Mouse (Mus musculus) liver, postnatal 0 days (tissue): ENCODE measurements around the gene Ybx2. TPM values are rescaled to one million over a fixed set of nuclear protein-coding genes. Genes with fewer than 3 reads are reported as not detected.

ENCODE experiments used
- ATAC-seq: fragments of 200-750 bp; cut with Nextera tagmentation; 2 replicates; pipeline ENCODE4 v1.8.0; 2017; ENCODE audit warnings: mild to moderate bottlenecking, moderate library complexity
- DNase-seq: peaks from one replicate; pipeline ENCODE4 v3.0.0-alpha.2; 2016
- H3K27ac ChIP-seq: fragments of 300-500 bp; sonication (generic); 2 replicates; pipeline ENCODE4 v1.5.1; 2014; ENCODE audit warnings: antibody characterized with exemption, moderate library complexity, mild to moderate bottlenecking, low read depth
- H3K27me3 ChIP-seq: fragments of 300-500 bp; sonication (generic); 2 replicates; pipeline ENCODE4 v1.6.1; 2014; ENCODE audit warnings: low read length, control low read depth, mixed read lengths; ENCODE audit not compliant: insufficient read depth
- H3K36me3 ChIP-seq: fragments of 300-500 bp; sonication (generic); replicated peaks from 2 replicates; pipeline ENCODE4 v1.6.1; 2014; ENCODE audit warnings: mild to moderate bottlenecking, control low read depth, low read length, moderate library complexity, mixed read lengths; ENCODE audit not compliant: insufficient read depth
- H3K4me1 ChIP-seq: fragments of 300-500 bp; sonication (generic); 2 replicates; pipeline ENCODE4 v1.6.1; 2014; ENCODE audit warnings: antibody characterized with exemption, mild to moderate bottlenecking, control low read depth; ENCODE audit not compliant: insufficient read depth
- H3K4me2 ChIP-seq: fragments of 300-500 bp; sonication (generic); 2 replicates; pipeline ENCODE4 v1.6.1; 2014; ENCODE audit warnings: low read depth, mild to moderate bottlenecking, low read length, moderate library complexity, mixed read lengths
- H3K4me3 ChIP-seq: fragments of 300-500 bp; sonication (generic); 2 replicates; pipeline ENCODE4 v1.5.1; 2014; ENCODE audit warnings: low read depth, low read length
- H3K9ac ChIP-seq: fragments of 300-500 bp; sonication (generic); replicated peaks from 2 replicates; pipeline ENCODE4 v1.6.1; 2014; ENCODE audit warnings: mild to moderate bottlenecking, moderate library complexity
- H3K9me3 ChIP-seq: fragments of 300-500 bp; sonication (generic); 2 replicates; pipeline ENCODE4 v1.6.1; 2016; ENCODE audit warnings: mild to moderate bottlenecking, control low read depth, low read length, mixed read lengths
- CTCF ChIP-seq: sonication (generic); IDR thresholded peaks from 2 replicates; pipeline ENCODE4 v1.5.1; 2016; ENCODE audit warnings: antibody characterized with exemption, low read depth
- EP300 ChIP-seq: IDR thresholded peaks from 2 replicates; pipeline ENCODE4 v1.6.1; 2016; ENCODE audit warnings: antibody characterized with exemption, low read depth, mild to moderate bottlenecking
- WGBS: fragments of 180-500 bp; shearing (Covaris S2); extraction: QIAGEN DNeasy Blood & Tissue Kit; methylation state at CpG from one replicate; pipeline ENCODE4 v1.1.7; 2014; ENCODE audit not compliant: insufficient replicate concordance; 5-methylcytosine and 5-hydroxymethylcytosine counted together
- polyA plus RNA-seq: library from polyadenylated mRNA; unstranded; fragments of >200 nt; fragmentation: Nextera tagmentation; extraction: Ambion mirVana; gene quantifications from 2 replicates; pipeline ENCODE4 v1.2.1, GENCODE M21; 2015

The Ybx2 gene
- polyA plus RNA-seq, 1 experiment from 2014 or later, result not detected

GRCm38 (mm10) chr11:69930967-69931537 lies 4.5 kb upstream of the Ybx2 start:
- DNase-seq (peak; percentile 28), ATAC-seq (0 out of 2 replicates have a peak, but pooled peaks have one; percentile 14)
- no peak overlapping the region for H3K4me3 ChIP-seq
- H3K36me3 ChIP-seq, result no peaks in the 10 kb centered on the region
- H3K9ac ChIP-seq, result no peak overlapping the region
- peak overlapping the region; percentile 59 for H3K27ac ChIP-seq
- peaks cover 17% of the 10 kb centered on the region for H3K4me1 ChIP-seq
- WGBS, result 48% methylated on average over 3 of the region's 3 CpGs
- TF ChIP-seq EP300 (no peak), CTCF (no peak)
- no peaks in the 10 kb centered on the region for H3K9me3 ChIP-seq
- peak overlapping the region; percentile 27; the same call in 1 of the 2 replicates for H3K4me2 ChIP-seq
- peaks cover 19% of the 10 kb centered on the region for H3K27me3 ChIP-seq

GRCm38 (mm10) chr11:69931769-69932168 lies 3.8 kb upstream of the Ybx2 start:
- Histone ChIP-seq H3K9ac (no peak overlapping the region; the same call in 1 of the 2 replicates), H3K36me3 (no peaks in the 10 kb centered on the region), H3K4me1 (peaks cover 21% of the 10 kb centered on the region), H3K27ac (peak overlapping the region; percentile 68), H3K27me3 (peaks cover 26% of the 10 kb centered on the region), H3K9me3 (no peaks in the 10 kb centered on the region), H3K4me2 (0 out of 2 replicates have a peak overlapping the region, but pooled peaks have one; percentile 5), H3K4me3 (no peak overlapping the region)
- DNase-seq (no peak), ATAC-seq (no peak)
- TF ChIP-seq CTCF, result no peak
- TF ChIP-seq EP300, result no peak
- 39% methylated on average over 8 of the region's 8 CpGs for WGBS

GRCm38 (mm10) chr11:69932254-69932653 lies 3.3 kb upstream of the Ybx2 start:
- H3K27ac ChIP-seq, result peak overlapping the region; percentile 68; the same call in 1 of the 2 replicates
- peaks cover 31% of the 10 kb centered on the region for H3K27me3 ChIP-seq
- H3K9me3 ChIP-seq, result no peaks in the 10 kb centered on the region
- H3K4me3 ChIP-seq, result no peak overlapping the region
- no peak overlapping the region for H3K4me2 ChIP-seq
- H3K9ac ChIP-seq, result no peak overlapping the region
- ATAC-seq (no peak), DNase-seq (peak; percentile 17)
- 37% methylated on average over 3 of the region's 3 CpGs for WGBS
- no peaks in the 10 kb centered on the region for H3K36me3 ChIP-seq
- peak; percentile 51 for TF ChIP-seq CTCF
- no peak for TF ChIP-seq EP300
- H3K4me1 ChIP-seq, result peaks cover 21% of the 10 kb centered on the region

GRCm38 (mm10) chr11:69933066-69933465 lies 2.5 kb upstream of the Ybx2 start:
- Histone ChIP-seq H3K4me2 (no peak overlapping the region), H3K4me3 (no peak overlapping the region), H3K9me3 (no peaks in the 10 kb centered on the region), H3K9ac (no peak overlapping the region), H3K27ac (no peak overlapping the region), H3K27me3 (peaks cover 39% of the 10 kb centered on the region), H3K4me1 (peaks cover 21% of the 10 kb centered on the region), H3K36me3 (no peaks in the 10 kb centered on the region)
- DNase-seq, result no peak
- no peak for TF ChIP-seq CTCF
- TF ChIP-seq EP300, result no peak
- WGBS, result 60% methylated on average over 4 of the region's 4 CpGs
- no peak for ATAC-seq

- WGBS, result 2% methylated on average over 18 of the region's 18 CpGs
- peak; percentile 71 for ATAC-seq
- H3K4me1 ChIP-seq, result peaks cover 21% of the 10 kb centered on the region
Measured at GRCm38 (mm10) chr11:69934169-69934568, 1.4 kb upstream of the Ybx2 start.

GRCm38 (mm10) chr11:69934681-69935080 lies 915 bp upstream of the Ybx2 start:
- no peak for DNase-seq
- H3K36me3 ChIP-seq, result no peaks in the 10 kb centered on the region
- no peak overlapping the region; the same call in 1 of the 2 replicates for H3K9ac ChIP-seq
- peaks cover 21% of the 10 kb centered on the region for H3K4me1 ChIP-seq
- no peak for ATAC-seq
- peak overlapping the region; percentile 62 for H3K4me2 ChIP-seq
- H3K27me3 ChIP-seq, result peaks cover 52% of the 10 kb centered on the region
- no peaks in the 10 kb centered on the region for H3K9me3 ChIP-seq
- WGBS, result 16% methylated on average over 6 of the region's 6 CpGs
- no peak overlapping the region for H3K27ac ChIP-seq
- no peak for TF ChIP-seq CTCF
- TF ChIP-seq EP300, result no peak
- H3K4me3 ChIP-seq, result peak overlapping the region; percentile 50; the same call in 1 of the 2 replicates

More at GRCm38 (mm10) chr11:69934169-69934568, 1.4 kb upstream of the Ybx2 start:
- Histone ChIP-seq H3K9ac (no peak overlapping the region; the same call in 1 of the 2 replicates), H3K9me3 (no peaks in the 10 kb centered on the region), H3K27ac (no peak overlapping the region), H3K36me3 (no peaks in the 10 kb centered on the region), H3K27me3 (peaks cover 50% of the 10 kb centered on the region), H3K4me2 (peak overlapping the region; percentile 62), H3K4me3 (peak overlapping the region; percentile 19; the same call in 1 of the 2 replicates)
- TF ChIP-seq CTCF, result peak; percentile 97
- no peak for TF ChIP-seq EP300
- peak; percentile 96 for DNase-seq
